Mouse (Mus musculus): ENCODE results near the gene Gif. TPM values are rescaled to one million over a fixed set of nuclear protein-coding genes. Genes with fewer than 3 reads are reported as not detected.

Gene Gif
- polyA plus RNA-seq, 1 experiment = not detected

DNA sequence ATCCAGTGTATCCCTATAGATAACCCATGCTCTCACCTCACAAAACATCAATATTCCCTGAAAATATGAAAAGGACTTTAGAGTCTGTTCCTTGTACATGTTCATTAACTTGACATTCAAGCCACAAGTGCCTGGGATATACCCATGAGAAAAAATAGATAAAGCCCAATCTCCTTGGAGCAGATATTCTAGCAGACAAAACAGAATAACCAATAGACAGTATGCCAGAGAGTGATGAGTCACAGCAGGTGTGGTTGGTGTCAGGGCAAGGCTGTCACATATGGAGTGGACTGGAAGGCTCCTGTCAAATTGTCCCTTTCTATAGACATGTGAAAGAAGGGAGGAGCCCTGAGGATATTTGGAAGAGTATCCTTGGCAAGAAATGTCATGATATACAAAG is 1.7 kb upstream of the Gif start:
- no peak overlapping the region for H3K4me3 ChIP-seq (replicated peaks)
- H3K27me3 ChIP-seq (ENCODE audit: control insufficient read depth) = no peaks in the 10 kb centered on the region
- H3K36me3 ChIP-seq (ENCODE audit: control insufficient read depth) = no peaks in the 10 kb centered on the region
- TF ChIP-seq GATA1 (IDR thresholded peaks at IDR 0.05; ENCODE audit: low read length) = no peak
- peak; percentile 30; the same call in 1 of the 3 replicates for TF ChIP-seq TAL1 (IDR thresholded peaks at IDR 0.05; ENCODE audit: low read length)
- H3K4me1 ChIP-seq (ENCODE audit: control insufficient read depth) = peaks cover 31% of the 10 kb centered on the region
- no peaks in the 10 kb centered on the region for H3K9me3 ChIP-seq (ENCODE audit: control insufficient read depth, low read length)

DNA sequence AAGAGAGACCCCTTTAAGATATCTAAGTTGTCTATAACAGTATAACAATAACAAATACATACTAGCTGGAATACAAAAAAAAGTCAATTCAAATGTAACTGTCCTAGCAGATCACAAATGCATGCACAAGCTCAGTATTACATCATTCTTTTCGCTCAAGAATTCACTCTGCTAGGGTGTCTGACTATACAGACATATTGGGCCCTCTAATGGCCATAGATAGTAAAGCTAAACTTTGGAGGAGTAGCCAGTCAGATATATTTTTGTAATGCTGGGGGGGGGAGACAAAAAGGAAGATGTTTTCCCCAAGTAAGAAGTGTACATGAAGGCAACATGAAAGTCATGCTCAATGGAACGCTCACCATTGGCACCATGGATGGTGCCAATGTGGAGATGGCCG is 17.7 kb downstream of the Gif start:
- no peaks in the 10 kb centered on the region for H3K36me3 ChIP-seq (ENCODE audit: control insufficient read depth)
- H3K9me3 ChIP-seq (ENCODE audit: control insufficient read depth, low read length) = no peaks in the 10 kb centered on the region
- peaks cover 9% of the 10 kb centered on the region for H3K4me1 ChIP-seq (ENCODE audit: control insufficient read depth)
- no peak overlapping the region for H3K4me3 ChIP-seq (replicated peaks)
- TF ChIP-seq TAL1 (IDR thresholded peaks at IDR 0.05; ENCODE audit: low read length) (no peak), GATA1 (IDR thresholded peaks at IDR 0.05; ENCODE audit: low read length) (no peak)
- H3K27me3 ChIP-seq (ENCODE audit: control insufficient read depth) = no peaks in the 10 kb centered on the region

DNA sequence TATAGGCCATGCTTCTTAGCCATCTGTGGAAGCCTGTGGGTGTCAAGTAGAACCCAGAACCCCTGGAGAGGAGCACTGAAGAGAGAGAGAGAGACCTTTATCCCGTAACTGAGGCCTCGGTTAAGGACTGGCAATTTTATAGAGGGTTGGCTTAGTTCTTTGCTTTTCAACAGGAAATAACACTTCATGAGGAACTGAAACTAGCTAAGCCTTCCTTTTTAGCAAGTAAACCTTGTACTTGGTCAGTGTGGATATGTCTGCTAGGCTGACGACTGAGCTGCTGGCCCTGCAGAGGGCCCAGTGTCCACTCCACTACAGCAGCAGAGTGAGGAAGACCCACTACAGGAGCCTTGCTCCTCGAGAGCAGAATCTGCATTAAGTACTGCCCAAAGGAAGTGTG is 19.1 kb downstream of the Gif start:
- TF ChIP-seq TAL1 (IDR thresholded peaks at IDR 0.05; ENCODE audit: low read length) (no peak), GATA1 (IDR thresholded peaks at IDR 0.05; ENCODE audit: low read length) (no peak)
- Histone ChIP-seq H3K36me3 (ENCODE audit: control insufficient read depth) (no peaks in the 10 kb centered on the region), H3K4me3 (replicated peaks) (no peak overlapping the region), H3K27me3 (ENCODE audit: control insufficient read depth) (no peaks in the 10 kb centered on the region), H3K9me3 (ENCODE audit: control insufficient read depth, low read length) (no peaks in the 10 kb centered on the region), H3K4me1 (ENCODE audit: control insufficient read depth) (peaks cover 22% of the 10 kb centered on the region)

DNA sequence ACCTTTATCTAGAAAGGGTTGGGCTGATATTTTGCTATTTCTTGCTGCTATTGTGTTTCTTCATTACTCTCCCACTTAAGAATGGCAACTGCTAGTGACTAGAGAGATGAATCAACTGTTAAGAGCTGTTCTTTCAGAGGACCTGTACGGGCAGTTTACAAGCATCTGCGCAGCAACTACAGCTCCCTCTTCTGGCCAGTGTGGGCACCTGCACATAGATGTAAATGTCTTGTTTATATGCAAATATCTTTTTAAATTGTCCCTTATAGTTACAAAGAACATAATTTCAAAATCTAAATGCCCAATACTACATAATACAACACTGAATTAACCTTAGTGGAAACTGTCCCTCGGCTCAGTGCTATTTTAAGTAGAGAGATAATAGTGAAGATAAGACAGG is 20.8 kb downstream of the Gif start:
- Histone ChIP-seq H3K9me3 (ENCODE audit: control insufficient read depth, low read length) (no peaks in the 10 kb centered on the region), H3K27me3 (ENCODE audit: control insufficient read depth) (no peaks in the 10 kb centered on the region), H3K4me1 (ENCODE audit: control insufficient read depth) (peaks cover 26% of the 10 kb centered on the region), H3K36me3 (ENCODE audit: control insufficient read depth) (peaks cover 13% of the 10 kb centered on the region), H3K4me3 (replicated peaks) (no peak overlapping the region)
- TF ChIP-seq GATA1 (IDR thresholded peaks at IDR 0.05; ENCODE audit: low read length) (no peak), TAL1 (IDR thresholded peaks at IDR 0.05; ENCODE audit: low read length) (no peak)

DNA sequence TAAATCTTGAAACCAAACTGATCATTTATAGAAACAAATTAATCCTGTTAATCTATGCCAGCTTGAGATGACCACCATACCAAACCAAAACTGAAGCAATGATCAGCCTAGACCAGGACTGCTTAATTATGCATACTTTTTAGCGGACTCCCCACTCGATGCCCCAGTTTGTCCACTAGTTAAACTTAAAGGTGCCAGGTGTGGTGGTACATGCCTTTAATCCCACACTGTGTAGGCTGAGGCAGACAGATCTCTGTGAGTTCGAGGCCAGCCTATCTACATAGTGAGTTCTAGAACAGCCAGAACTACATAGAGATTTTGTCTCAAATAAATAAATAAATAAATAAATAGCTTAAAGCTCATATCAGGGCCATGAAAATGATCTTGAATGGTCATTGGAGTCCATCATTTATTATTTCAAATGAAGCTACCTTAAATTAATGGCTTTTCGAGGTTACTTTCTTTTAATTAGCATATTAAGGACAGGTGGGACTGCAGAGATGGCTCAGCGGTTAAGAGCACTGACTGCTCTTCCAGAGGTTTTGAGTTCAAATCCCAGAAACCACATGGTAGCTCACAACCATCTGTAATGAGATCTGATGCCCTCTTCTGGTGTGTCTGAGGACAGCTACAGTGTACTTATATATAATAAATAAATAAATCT is 22.0 kb downstream of the Gif start:
- H3K4me1 ChIP-seq (ENCODE audit: control insufficient read depth) = peaks cover 26% of the 10 kb centered on the region
- no peaks in the 10 kb centered on the region for H3K27me3 ChIP-seq (ENCODE audit: control insufficient read depth)
- no peaks in the 10 kb centered on the region for H3K9me3 ChIP-seq (ENCODE audit: control insufficient read depth, low read length)
- H3K36me3 ChIP-seq (ENCODE audit: control insufficient read depth) = peaks cover 25% of the 10 kb centered on the region
- H3K4me3 ChIP-seq (replicated peaks) = no peak overlapping the region
- TF ChIP-seq GATA1 (IDR thresholded peaks at IDR 0.05; ENCODE audit: low read length) = no peak
- TF ChIP-seq TAL1 (IDR thresholded peaks at IDR 0.05; ENCODE audit: low read length) = no peak

DNA sequence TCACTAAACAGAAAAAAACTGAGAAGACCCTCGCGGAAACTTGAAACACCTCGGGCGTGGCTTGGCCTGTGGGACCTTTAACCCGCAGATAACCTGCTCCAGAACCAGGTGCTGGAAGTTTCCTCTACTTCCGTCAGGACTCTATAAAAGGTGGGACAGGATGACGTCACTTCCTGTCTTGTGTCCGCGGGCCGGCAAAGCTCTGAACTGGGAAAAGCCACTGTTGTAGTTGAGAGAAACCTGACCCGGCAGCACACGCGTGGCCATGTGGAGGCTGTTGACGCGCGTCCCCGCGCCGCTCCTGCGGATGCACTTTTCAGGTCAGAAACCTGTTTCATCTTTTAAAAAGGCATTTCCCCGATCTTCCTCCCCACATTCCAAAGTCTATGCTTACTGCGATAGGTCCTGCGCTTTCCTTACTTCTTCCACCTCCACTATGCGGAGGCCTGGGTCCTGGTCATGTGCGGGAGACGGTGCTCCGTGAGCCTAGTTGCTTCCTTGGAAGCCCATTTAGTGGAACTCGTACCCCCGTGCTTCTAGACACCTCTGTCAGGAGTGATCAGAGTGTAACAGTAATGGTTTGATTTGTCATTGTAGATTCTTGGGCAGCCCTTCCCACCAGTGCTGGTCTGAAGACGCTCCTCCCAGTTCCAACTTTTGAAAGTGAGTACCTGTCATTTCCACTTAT is 23.0 kb downstream of the Gif start, which contains the start of gene Mrpl16:
Mrpl16 (plus strand) TSS at position 187 of the 688 bp plus-strand sequence.
- Histone ChIP-seq H3K4me3 (replicated peaks) (peak within 1 kb of the TSS; percentile 93), H3K27me3 (ENCODE audit: control insufficient read depth) (no peaks in the 10 kb centered on the region), H3K36me3 (ENCODE audit: control insufficient read depth) (peaks cover 32% of the 10 kb centered on the region), H3K9me3 (ENCODE audit: control insufficient read depth, low read length) (no peaks in the 10 kb centered on the region), H3K4me1 (ENCODE audit: control insufficient read depth) (peaks cover 26% of the 10 kb centered on the region)
- no peak for TF ChIP-seq TAL1 (IDR thresholded peaks at IDR 0.05; ENCODE audit: low read length)
- TF ChIP-seq GATA1 (IDR thresholded peaks at IDR 0.05; ENCODE audit: low read length) = no peak

DNA sequence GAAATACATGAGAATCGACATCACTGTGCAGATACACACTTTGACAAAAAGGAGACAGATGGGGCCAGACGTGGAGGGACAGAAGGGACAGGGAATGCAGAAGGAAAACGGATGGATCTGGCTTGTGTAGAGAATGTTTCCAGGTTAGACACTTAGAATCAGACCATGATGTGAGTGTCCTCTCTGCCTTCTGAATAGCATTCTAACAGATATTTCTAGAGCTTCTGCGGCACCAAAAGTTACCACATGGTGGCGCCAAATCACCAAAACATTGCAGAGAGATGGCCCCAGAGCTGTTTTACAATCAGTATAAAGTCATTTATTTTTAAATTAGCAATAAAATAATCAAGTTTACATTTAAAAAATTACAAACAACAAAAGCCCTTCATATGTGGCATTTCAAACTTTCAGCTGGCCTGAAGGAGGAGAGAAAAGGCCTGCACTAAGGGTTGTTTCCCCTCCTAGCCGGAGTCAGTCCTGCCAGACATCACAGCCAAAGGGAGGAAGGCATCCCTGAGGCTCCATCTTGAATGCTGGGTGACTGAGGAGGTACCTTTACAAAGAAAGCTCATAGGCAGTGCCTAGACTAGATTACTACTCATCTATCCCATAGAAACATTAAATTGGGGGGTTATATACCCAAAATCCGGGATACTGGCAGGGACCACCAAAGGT is 30.0 kb downstream of the Gif start:
- H3K27me3 ChIP-seq (ENCODE audit: control insufficient read depth) = no peaks in the 10 kb centered on the region
- H3K4me1 ChIP-seq (ENCODE audit: control insufficient read depth) = no peaks in the 10 kb centered on the region
- peaks cover 43% of the 10 kb centered on the region for H3K36me3 ChIP-seq (ENCODE audit: control insufficient read depth)
- no peak overlapping the region for H3K4me3 ChIP-seq (replicated peaks)
- H3K9me3 ChIP-seq (ENCODE audit: control insufficient read depth, low read length) = no peaks in the 10 kb centered on the region
- TF ChIP-seq TAL1 (IDR thresholded peaks at IDR 0.05; ENCODE audit: low read length) (no peak), GATA1 (IDR thresholded peaks at IDR 0.05; ENCODE audit: low read length) (no peak)

DNA sequence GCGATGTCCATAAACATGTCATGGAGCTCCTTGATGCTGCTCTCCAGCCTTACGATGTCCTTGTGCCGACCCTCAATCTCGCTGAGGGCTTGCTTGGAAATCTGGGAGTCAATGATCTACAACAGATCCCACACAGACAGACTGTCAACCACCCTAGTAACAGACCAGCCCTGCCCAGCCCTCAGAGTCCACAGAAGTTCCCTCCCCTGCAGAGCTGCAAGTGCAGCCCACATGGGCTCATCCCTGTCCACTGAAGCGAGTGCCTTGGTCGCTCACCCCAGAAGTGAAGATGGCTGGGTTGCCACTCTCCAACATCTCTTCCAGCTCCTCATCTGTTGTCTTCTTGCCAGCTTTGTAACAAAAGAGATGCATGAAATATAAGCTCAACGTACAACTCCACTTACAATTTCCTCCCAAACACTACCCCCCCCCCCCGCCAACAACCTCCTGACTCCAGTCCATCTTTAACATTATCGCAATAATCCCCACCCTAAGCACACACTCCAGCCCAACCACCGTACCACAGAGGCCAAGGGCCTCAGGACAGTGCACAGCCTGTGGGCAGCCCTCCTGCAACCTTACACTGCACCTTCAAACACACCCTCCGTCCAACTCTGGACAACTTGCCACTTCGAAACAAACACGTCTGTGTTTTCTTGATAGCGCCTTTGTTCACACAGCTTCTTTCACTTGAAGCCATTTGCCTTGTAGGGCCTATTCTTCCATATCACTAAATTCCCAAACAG is 38.2 kb downstream of the Gif start:
- Histone ChIP-seq H3K9me3 (ENCODE audit: control insufficient read depth, low read length) (no peaks in the 10 kb centered on the region), H3K4me1 (ENCODE audit: control insufficient read depth) (no peaks in the 10 kb centered on the region), H3K4me3 (replicated peaks) (no peak overlapping the region), H3K27me3 (ENCODE audit: control insufficient read depth) (no peaks in the 10 kb centered on the region), H3K36me3 (ENCODE audit: control insufficient read depth) (no peaks in the 10 kb centered on the region)
- TF ChIP-seq GATA1 (IDR thresholded peaks at IDR 0.05; ENCODE audit: low read length) (no peak), TAL1 (IDR thresholded peaks at IDR 0.05; ENCODE audit: low read length) (no peak)
